Mouse (Mus musculus): ENCODE measurements around the gene Slc35e3.
"Not testable (repeated sequence)": the region's sequence is repeated elsewhere in the genome, so short reads cannot be mapped to it uniquely, and the experiment has no call there.

Slc35e3 gene

GRCm38 (mm10) chr10:117732962-117733592 is 13.1 kb downstream of the Slc35e3 start:
- DNase-seq (ENCODE audit: low spot score), result no peak

GRCm38 (mm10) chr10:117732184-117732583 is 14.0 kb downstream of the Slc35e3 start:
- peak; percentile 98 for DNase-seq (ENCODE audit: low spot score)

DNA sequence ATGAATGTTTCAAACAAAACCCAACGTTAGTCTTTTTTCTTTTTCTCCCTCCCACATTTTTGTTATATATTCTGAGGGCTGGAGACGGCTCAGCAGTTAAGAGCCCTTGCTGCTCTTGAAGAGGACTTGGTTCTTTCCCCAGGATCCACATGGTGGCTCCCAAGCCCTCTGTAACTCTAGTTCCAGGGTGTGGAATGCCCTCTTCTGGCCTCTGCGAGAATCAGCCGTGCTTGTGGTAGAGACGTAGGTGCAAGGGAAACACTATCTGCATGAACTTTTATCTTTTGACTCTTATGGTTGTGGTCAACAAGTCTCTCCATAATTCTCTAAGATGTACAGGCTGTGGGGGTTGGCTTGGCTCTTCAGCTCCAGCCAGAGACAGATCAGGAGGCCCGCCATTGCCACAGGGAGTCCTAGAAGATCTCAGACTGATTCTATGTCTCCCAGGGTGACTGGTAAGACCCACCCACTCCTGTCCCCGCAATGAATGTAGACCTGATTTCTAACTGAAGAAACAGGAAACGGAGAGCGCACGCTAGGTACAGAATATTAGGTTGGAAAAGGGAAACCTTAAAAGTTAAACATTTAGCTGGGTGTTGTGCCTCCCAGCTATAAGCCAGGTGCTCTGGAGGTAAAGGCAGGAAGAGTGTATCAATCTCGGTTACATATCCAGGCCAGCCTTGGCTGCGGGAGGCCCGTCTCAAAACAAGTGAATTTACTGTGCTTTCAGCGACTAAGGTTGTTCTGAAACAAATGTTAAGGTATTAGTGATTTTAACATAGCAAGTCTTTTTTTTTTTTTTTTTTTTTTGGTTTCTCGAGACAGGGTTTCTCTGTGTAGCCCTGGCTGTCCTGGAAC is 14.7 kb downstream of the Slc35e3 start:
- peak; percentile 98 for DNase-seq (ENCODE audit: low spot score)

DNA sequence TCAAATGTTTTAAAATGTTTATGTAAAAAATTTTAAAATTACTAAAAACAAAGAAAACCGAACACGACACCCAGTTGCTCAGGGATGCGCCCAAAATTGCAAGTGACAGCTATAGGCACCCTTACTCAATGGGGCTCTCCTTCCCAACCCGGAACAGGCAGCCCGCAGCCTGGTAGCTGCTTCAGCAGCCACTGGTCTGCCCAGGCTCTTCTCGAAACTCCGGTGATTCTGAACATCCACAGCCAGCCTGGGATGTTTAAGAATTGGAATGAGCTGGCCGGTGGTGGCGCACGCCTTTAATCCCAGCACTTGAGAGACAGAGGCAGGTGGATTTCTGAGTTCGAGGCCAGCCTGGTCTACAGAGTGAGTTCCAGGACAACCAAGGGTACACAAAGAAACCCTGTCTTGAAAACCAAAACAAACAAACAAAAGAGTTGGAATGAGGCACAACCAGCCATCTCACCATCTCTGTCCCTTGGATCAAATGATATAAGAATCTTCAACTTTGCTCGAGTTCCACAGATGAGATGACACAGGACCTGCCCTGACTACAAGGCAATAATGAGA is 15.4 kb downstream of the Slc35e3 start:
- peak; percentile 98 for DNase-seq (ENCODE audit: low spot score)

- peak; percentile 98 for DNase-seq (ENCODE audit: low spot score)
Observed at GRCm38 (mm10) chr10:117730140-117730539, 16.0 kb downstream of the Slc35e3 start.

DNA sequence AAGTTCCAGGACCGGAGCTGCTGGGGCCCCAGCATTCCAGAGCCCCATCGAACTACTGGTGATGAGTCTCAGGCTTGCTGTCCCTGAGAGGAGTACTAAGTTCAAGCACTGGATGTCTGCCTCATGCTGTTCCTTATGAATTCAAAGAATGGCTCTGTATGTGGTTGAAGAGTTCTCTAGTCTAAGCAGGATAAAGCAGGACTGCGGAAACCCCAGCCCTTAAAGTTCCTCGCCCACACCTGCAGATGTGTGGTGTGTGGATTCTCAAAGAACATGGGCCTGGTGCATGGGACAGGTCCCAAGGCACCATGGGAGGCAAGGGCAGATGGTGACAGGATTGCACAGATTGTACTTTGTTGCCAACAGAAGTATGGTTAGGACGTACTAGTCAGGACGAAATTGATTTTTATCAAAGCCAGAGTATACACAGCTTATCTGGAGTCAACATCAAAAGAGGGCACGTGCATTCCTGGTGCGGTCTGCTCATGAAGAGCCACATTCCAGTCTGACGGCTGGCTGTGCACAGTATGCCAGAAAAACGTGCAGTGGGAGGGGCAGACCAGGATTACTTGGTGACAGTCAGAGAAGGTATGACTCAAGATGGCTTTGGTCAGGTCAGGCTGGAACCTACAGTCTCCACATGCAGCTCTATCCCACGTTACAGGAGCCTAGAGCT is 16.9 kb downstream of the Slc35e3 start:
- peak; percentile 99 for DNase-seq (ENCODE audit: low spot score)

- peak; percentile 98 for DNase-seq (ENCODE audit: low spot score)
Observed at GRCm38 (mm10) chr10:117728574-117728973, 17.6 kb downstream of the Slc35e3 start.

GRCm38 (mm10) chr10:117727518-117728110 is 18.6 kb downstream of the Slc35e3 start:
- peak; percentile 97 for DNase-seq (ENCODE audit: low spot score)

- DNase-seq (ENCODE audit: low spot score), result no peak
Observed at GRCm38 (mm10) chr10:117726888-117727385, 19.2 kb downstream of the Slc35e3 start.

- DNase-seq (ENCODE audit: low spot score), result peak; percentile 98
Observed at GRCm38 (mm10) chr10:117726350-117726749, 19.8 kb downstream of the Slc35e3 start.

- DNase-seq (ENCODE audit: low spot score), result peak; percentile 97
Observed at GRCm38 (mm10) chr10:117725671-117726070, 20.5 kb downstream of the Slc35e3 start.

GRCm38 (mm10) chr10:117724804-117725361 is 21.3 kb downstream of the Slc35e3 start:
- peak; percentile 98 for DNase-seq (ENCODE audit: low spot score)

GRCm38 (mm10) chr10:117724136-117724718 is 21.9 kb downstream of the Slc35e3 start:
- peak; percentile 98 for DNase-seq (ENCODE audit: low spot score)

DNA sequence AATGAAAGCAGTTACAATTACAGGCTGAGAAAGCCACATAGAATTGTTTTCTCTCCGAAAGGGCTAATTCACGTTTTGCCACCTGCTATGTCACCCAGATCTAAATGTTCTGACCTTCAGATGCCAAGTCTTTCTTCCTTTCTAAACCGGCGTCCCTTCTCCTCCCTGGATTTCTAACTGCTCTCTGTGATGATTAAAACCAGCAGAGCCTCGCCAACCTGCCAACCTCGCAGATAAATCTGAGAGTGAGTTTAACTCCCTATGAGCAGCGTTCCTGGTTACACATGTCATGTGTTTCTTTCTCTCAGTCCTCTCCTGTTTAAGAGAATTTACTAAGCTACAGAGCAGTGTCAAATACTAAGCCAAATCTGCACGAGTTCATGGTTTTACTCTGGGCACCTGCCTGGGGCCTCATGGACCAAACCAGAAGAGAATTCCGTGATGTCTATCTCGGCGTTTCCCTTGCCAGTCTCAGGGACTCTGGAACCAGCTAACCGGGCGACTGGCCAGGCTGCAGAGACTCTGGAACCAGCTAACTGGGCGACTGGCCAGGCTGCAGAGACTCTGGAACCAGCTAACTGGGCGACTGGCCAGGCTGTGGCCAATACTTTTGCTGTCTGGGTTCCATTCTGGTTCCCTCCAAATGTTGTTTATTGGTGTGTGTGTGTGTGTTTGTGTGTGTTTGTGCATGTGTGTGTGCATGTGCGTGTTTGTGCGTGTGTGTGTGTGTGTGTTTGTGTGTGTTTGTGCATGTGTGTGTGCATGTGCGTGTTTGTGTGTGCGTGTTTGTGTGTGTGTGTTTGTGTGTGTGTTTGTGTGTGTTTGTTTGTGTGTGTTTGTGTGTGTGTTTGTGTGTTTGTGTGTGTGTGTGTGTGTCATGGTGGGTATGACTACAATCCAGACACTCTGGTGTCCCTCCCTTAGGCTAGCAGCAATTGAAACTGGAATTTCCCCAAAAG is 27.7 kb downstream of the Slc35e3 start:
- DNase-seq (ENCODE audit: low spot score), result peak; percentile 97

DNA sequence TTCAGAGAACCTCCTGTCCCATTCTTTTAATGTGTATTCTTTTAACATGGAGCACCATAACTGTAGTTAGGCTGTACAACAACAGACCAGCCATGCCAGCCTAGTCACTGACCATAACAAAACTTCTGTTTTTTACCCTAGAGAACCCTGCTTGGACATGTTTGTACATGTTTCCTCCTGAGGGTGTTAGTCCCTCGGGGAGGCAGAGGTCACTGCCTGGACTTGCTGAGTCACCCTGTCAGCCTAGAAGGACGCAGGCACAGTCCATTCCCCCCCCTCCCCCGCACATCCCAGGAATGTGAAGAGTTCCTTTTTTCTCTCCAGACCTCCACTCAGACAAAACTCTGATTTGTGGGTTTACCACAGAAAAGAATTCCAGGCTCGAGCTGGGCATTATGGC is 28.6 kb downstream of the Slc35e3 start:
- no peak for DNase-seq (ENCODE audit: low spot score)

- peak; percentile 98 for DNase-seq (ENCODE audit: low spot score)
Observed at GRCm38 (mm10) chr10:117716686-117717085, 29.5 kb downstream of the Slc35e3 start.

DNA sequence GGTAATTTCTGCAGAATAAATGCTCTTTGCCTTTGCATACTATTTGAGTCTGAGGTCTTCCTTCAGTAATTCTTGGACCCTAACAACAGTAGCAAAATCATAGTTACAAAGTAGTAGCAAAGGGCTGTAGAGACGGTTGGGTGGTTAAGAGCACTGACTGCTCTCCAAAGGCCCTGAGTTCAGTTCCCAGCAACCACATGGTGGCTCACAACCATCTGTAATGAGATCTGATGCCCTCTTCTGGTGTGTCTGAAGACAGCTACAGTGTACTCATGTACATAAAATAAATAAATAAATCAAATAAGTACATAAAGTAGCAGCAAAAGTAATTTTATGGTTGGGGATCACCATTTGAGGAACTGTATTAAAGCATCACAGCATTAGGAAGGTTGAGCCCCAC is 30.5 kb downstream of the Slc35e3 start:
- not testable (repeated sequence) for DNase-seq (ENCODE audit: low spot score)

GRCm38 (mm10) chr10:117714928-117715500 is 31.2 kb downstream of the Slc35e3 start:
- peak; percentile 97 for DNase-seq (ENCODE audit: low spot score)

- no peak for DNase-seq (ENCODE audit: low spot score)
Observed at GRCm38 (mm10) chr10:117714048-117714545, 32.1 kb downstream of the Slc35e3 start.
